25 mouse cellular contexts compared by ENCODE assay signal in genomic region chr19:23089081-23089480, GRCm38 (mm10). TPM values are rescaled to one million over a fixed set of nuclear protein-coding genes. Genes with fewer than 3 reads are reported as not detected.
DNase-seq lines count a peak whose midpoint lies in the region; ATAC-seq and TF ChIP-seq lines count a peak whose summit lies in the region.
"Had no signal": no experiment of that assay in that cellular context is flagged by ENCODE, and none has a peak within 500 bp of the region (broad histone marks: within the 10 kb centered on the region; RNA-seq: fewer than 3 reads in every experiment).

No protein-coding gene starts in this region.

- DNase-seq in embryonic facial prominence, embryonic 10.5 days (ENCODE audit: low spot score) = no peak
- peak; percentile 43 for DNase-seq in kidney, postnatal 0 days (ENCODE audit: low spot score)
- peak; percentile 62 for DNase-seq in ZHBTc4 (ENCODE audit: low read depth, low spot score)
- DNase-seq in thymus, postnatal 14 days = no peak
- DNase-seq: adrenal gland, adult 2 months; adrenal gland, postnatal 14 days; cerebellum, adult 11 months; cerebellum, adult 2 months; cerebellum, adult 9-11 months; cerebellum, postnatal 25 days; gastrocnemius, postnatal 10 days; heart, adult 18-20 months; heart, postnatal 14 days; heart, postnatal 4 days had no signal

- TF ChIP-seq CTCF in kidney, postnatal 0 days (IDR thresholded peaks at IDR 0.05; ENCODE audit: low read depth) = no peak

- 100% methylated on average over 1 of the region's 1 CpGs for WGBS in embryonic facial prominence, embryonic 15.5 days
- WGBS in embryonic facial prominence, embryonic 10.5 days = 86% methylated on average over 1 of the region's 1 CpGs
- WGBS in kidney, postnatal 0 days = 92% methylated on average over 1 of the region's 1 CpGs
- 100% methylated on average over 1 of the region's 1 CpGs for WGBS in kidney, embryonic 15.5 days

- H3K36me3 ChIP-seq in embryonic facial prominence, embryonic 15.5 days = no peaks in the 10 kb centered on the region
- H3K36me3 ChIP-seq in embryonic facial prominence, embryonic 10.5 days (replicated peaks) = no peaks in the 10 kb centered on the region
- no peaks in the 10 kb centered on the region for H3K36me3 ChIP-seq in kidney, postnatal 0 days (ENCODE audit: insufficient read depth, low read length)
- H3K36me3 ChIP-seq in kidney, embryonic 15.5 days = no peaks in the 10 kb centered on the region
- H3K36me3 ChIP-seq: embryonic facial prominence, embryonic 13.5 days; forebrain, embryonic 12.5 days; forebrain, embryonic 15.5 days; heart, embryonic 10.5 days; heart, embryonic 13.5 days; hindbrain, embryonic 15.5 days had no signal

- H3K4me3 ChIP-seq in embryonic facial prominence, embryonic 15.5 days (replicated peaks) = no peak overlapping the region
- no peak overlapping the region for H3K4me3 ChIP-seq in embryonic facial prominence, embryonic 10.5 days
- no peak overlapping the region for H3K4me3 ChIP-seq in kidney, postnatal 0 days (replicated peaks; ENCODE audit: low read depth, low read length)
- no peak overlapping the region for H3K4me3 ChIP-seq in kidney, embryonic 15.5 days (replicated peaks)
- H3K4me3 ChIP-seq: embryonic facial prominence, embryonic 13.5 days; erythroblast, embryonic 14.5 days; forebrain, embryonic 12.5 days; forebrain, embryonic 15.5 days; heart, embryonic 10.5 days; heart, embryonic 13.5 days; hindbrain, embryonic 15.5 days had no signal

- no peak overlapping the region for H3K9ac ChIP-seq in embryonic facial prominence, embryonic 15.5 days
- H3K9ac ChIP-seq in kidney, postnatal 0 days (ENCODE audit: low read depth, low read length) = no peak overlapping the region
- no peak overlapping the region for H3K9ac ChIP-seq in kidney, embryonic 15.5 days
- H3K9ac ChIP-seq: embryonic facial prominence, embryonic 13.5 days; forebrain, embryonic 12.5 days; forebrain, embryonic 15.5 days; heart, embryonic 13.5 days; hindbrain, embryonic 15.5 days had no signal

- no peak overlapping the region for H3K4me2 ChIP-seq in embryonic facial prominence, embryonic 15.5 days (replicated peaks)
- H3K4me2 ChIP-seq in kidney, postnatal 0 days (ENCODE audit: low read length) = no peak overlapping the region
- no peak overlapping the region for H3K4me2 ChIP-seq in kidney, embryonic 15.5 days
- H3K4me2 ChIP-seq: embryonic facial prominence, embryonic 13.5 days; forebrain, embryonic 12.5 days; forebrain, embryonic 15.5 days; heart, embryonic 13.5 days; hindbrain, embryonic 15.5 days had no signal

- H3K27ac ChIP-seq in embryonic facial prominence, embryonic 15.5 days (replicated peaks) = 0 out of 2 replicates have a peak overlapping the region, but pooled peaks have one; percentile 18
- H3K27ac ChIP-seq in embryonic facial prominence, embryonic 10.5 days (replicated peaks) = no peak overlapping the region
- no peak overlapping the region for H3K27ac ChIP-seq in kidney, postnatal 0 days
- H3K27ac ChIP-seq in kidney, embryonic 15.5 days = no peak overlapping the region
- H3K27ac ChIP-seq: embryonic facial prominence, embryonic 13.5 days; forebrain, embryonic 12.5 days; forebrain, embryonic 15.5 days; heart, embryonic 10.5 days; heart, embryonic 13.5 days; hindbrain, embryonic 15.5 days had no signal

- no peaks in the 10 kb centered on the region for H3K9me3 ChIP-seq in embryonic facial prominence, embryonic 15.5 days (replicated peaks)
- H3K9me3 ChIP-seq in embryonic facial prominence, embryonic 10.5 days = no peaks in the 10 kb centered on the region
- no peaks in the 10 kb centered on the region for H3K9me3 ChIP-seq in kidney, postnatal 0 days (replicated peaks; ENCODE audit: low read length)
- H3K9me3 ChIP-seq in kidney, embryonic 15.5 days (replicated peaks) = no peaks in the 10 kb centered on the region
- H3K9me3 ChIP-seq: embryonic facial prominence, embryonic 13.5 days; forebrain, embryonic 12.5 days; forebrain, embryonic 15.5 days; heart, embryonic 10.5 days; heart, embryonic 13.5 days; hindbrain, embryonic 15.5 days had no signal

- H3K4me1 ChIP-seq in embryonic facial prominence, embryonic 15.5 days = no peaks in the 10 kb centered on the region
- H3K4me1 ChIP-seq in embryonic facial prominence, embryonic 10.5 days = no peaks in the 10 kb centered on the region
- no peaks in the 10 kb centered on the region for H3K4me1 ChIP-seq in kidney, postnatal 0 days (replicated peaks; ENCODE audit: insufficient read depth, low read length)
- no peaks in the 10 kb centered on the region for H3K4me1 ChIP-seq in kidney, embryonic 15.5 days
- H3K4me1 ChIP-seq: embryonic facial prominence, embryonic 13.5 days; forebrain, embryonic 12.5 days; forebrain, embryonic 15.5 days; heart, embryonic 10.5 days; heart, embryonic 13.5 days; hindbrain, embryonic 15.5 days had no signal

- ATAC-seq in embryonic facial prominence, embryonic 15.5 days (ENCODE audit: insufficient number of reproducible peaks, low FRiP score, low TSS enrichment, low read depth) = no peak
- ATAC-seq in kidney, postnatal 0 days (replicated peaks; ENCODE audit: low FRiP score, low read depth) = no peak
- no peak for ATAC-seq in kidney, embryonic 15.5 days (replicated peaks; ENCODE audit: low FRiP score)
- ATAC-seq in erythroblast, adult 5-6 weeks (replicated peaks; ENCODE audit: low FRiP score, poor library complexity, severe bottlenecking) = no peak
- ATAC-seq: forebrain, embryonic 15.5 days; intestine, postnatal 0 days had no signal

- H3K27me3 ChIP-seq in embryonic facial prominence, embryonic 15.5 days = no peaks in the 10 kb centered on the region
- H3K27me3 ChIP-seq in embryonic facial prominence, embryonic 10.5 days (replicated peaks; ENCODE audit: low read depth, poor library complexity, severe bottlenecking) = no peaks in the 10 kb centered on the region
- no peaks in the 10 kb centered on the region for H3K27me3 ChIP-seq in kidney, postnatal 0 days (ENCODE audit: insufficient read depth, low read length)
- no peaks in the 10 kb centered on the region for H3K27me3 ChIP-seq in kidney, embryonic 15.5 days
- H3K27me3 ChIP-seq: embryonic facial prominence, embryonic 13.5 days; forebrain, embryonic 12.5 days; forebrain, embryonic 15.5 days; heart, embryonic 13.5 days; hindbrain, embryonic 15.5 days had no signal

RNA-seq across cellular contexts. Expression of gene Klf9, which starts 51.9 kb away (rescaled TPM):
- 6.9 and 7.5 TPM in 2 replicates for polyA plus RNA-seq in embryonic facial prominence, embryonic 15.5 days (2015; fragmentation: Nextera tagmentation; extraction: Ambion mirVana)
- 0.79 and 0.96 TPM in 2 replicates for polyA plus RNA-seq in embryonic facial prominence, embryonic 10.5 days (2016; fragmentation: Nextera tagmentation; extraction: Ambion mirVana)
- polyA plus RNA-seq in kidney, postnatal 0 days (2015; fragmentation: Nextera tagmentation; extraction: Ambion mirVana) = 14.3 and 16.1 TPM in 2 replicates
- 5.3 and 6.0 TPM in 2 replicates for polyA plus RNA-seq in kidney, embryonic 15.5 days (2015; fragmentation: Nextera tagmentation; extraction: Ambion mirVana)
- total RNA-seq in erythroblast, adult 5-6 weeks (2015; ENCODE audit: low replicate concordance) = 2.5 TPM in 2 replicates
- total RNA-seq in erythroblast, adult 5-6 weeks (2017; ENCODE audit: low replicate concordance) = 1.8 and 6.1 TPM in 2 replicates

Comparison
In these comparisons a context has a peak if more than half of its experiments do, and no peak if none do; other contexts are left out.
1. DNase-seq: peak in kidney, postnatal 0 days (single experiment) and ZHBTc4 (single experiment); none in embryonic facial prominence, embryonic 10.5 days (single experiment) and thymus, postnatal 14 days (single experiment).